Mouse (Mus musculus) lung, embryonic 14.5 days (tissue): Measurements from ENCODE around the gene Iffo2. TPM values are rescaled to one million over a fixed set of nuclear protein-coding genes. Genes with fewer than 3 reads are reported as not detected.

Experiments used
- ATAC-seq: fragments of 200-750 bp; cut with Nextera tagmentation; 2 replicates; pipeline ENCODE4 v1.8.0; 2017; ENCODE audit warnings: mild to moderate bottlenecking, moderate TSS enrichment, moderate library complexity; ENCODE audit not compliant: insufficient read depth
- DNase-seq: peaks from one replicate; pipeline ENCODE4 v3.0.0-alpha.2; 2015
- H3K27ac ChIP-seq: fragments of 300-500 bp; sonication (generic); 2 replicates; pipeline ENCODE4 v1.5.1; 2014; ENCODE audit warnings: low read depth, mild to moderate bottlenecking, moderate library complexity
- H3K27me3 ChIP-seq: fragments of 300-500 bp; sonication (generic); 2 replicates; pipeline ENCODE4 v1.6.1; 2014; ENCODE audit warnings: low read length, control low read depth; ENCODE audit not compliant: insufficient read depth
- H3K36me3 ChIP-seq: fragments of 300-500 bp; sonication (generic); 2 replicates; pipeline ENCODE4 v1.6.1; 2014; ENCODE audit warnings: control low read depth; ENCODE audit not compliant: insufficient read depth
- H3K4me1 ChIP-seq: fragments of 300-500 bp; sonication (generic); 2 replicates; pipeline ENCODE4 v1.6.1; 2014; ENCODE audit warnings: antibody characterized with exemption, control low read depth; ENCODE audit not compliant: insufficient read depth
- H3K4me2 ChIP-seq: fragments of 300-500 bp; sonication (generic); 2 replicates; pipeline ENCODE4 v1.6.1; 2014; ENCODE audit warnings: mild to moderate bottlenecking
- H3K4me3 ChIP-seq: fragments of 300-500 bp; sonication (generic); 2 replicates; pipeline ENCODE4 v1.5.1; 2014; ENCODE audit warnings: low read depth, low read length
- H3K9ac ChIP-seq: fragments of 300-500 bp; sonication (generic); 2 replicates; pipeline ENCODE4 v1.6.1; 2014
- H3K9me3 ChIP-seq: fragments of 300-500 bp; sonication (generic); 2 replicates; pipeline ENCODE4 v1.6.1; 2016; ENCODE audit warnings: low read depth, low read length, control low read depth
- CTCF ChIP-seq: IDR thresholded peaks from 2 replicates; pipeline ENCODE4 v1.5.1; 2016; ENCODE audit warnings: antibody characterized with exemption, low read depth
- WGBS: fragments of 180-500 bp; shearing (Covaris S2); extraction: QIAGEN DNeasy Blood & Tissue Kit; methylation state at CpG from one replicate; pipeline ENCODE4 v1.1.7; 2014; 5-methylcytosine and 5-hydroxymethylcytosine counted together
- polyA plus RNA-seq: library from polyadenylated mRNA; unstranded; fragments of >200 nt; fragmentation: Nextera tagmentation; extraction: Ambion mirVana; gene quantifications from 2 replicates; pipeline ENCODE4 v1.2.1, GENCODE M21; 2014

Gene Iffo2
- polyA plus RNA-seq, 1 experiment from 2014 or later = 7.7 TPM

DNA sequence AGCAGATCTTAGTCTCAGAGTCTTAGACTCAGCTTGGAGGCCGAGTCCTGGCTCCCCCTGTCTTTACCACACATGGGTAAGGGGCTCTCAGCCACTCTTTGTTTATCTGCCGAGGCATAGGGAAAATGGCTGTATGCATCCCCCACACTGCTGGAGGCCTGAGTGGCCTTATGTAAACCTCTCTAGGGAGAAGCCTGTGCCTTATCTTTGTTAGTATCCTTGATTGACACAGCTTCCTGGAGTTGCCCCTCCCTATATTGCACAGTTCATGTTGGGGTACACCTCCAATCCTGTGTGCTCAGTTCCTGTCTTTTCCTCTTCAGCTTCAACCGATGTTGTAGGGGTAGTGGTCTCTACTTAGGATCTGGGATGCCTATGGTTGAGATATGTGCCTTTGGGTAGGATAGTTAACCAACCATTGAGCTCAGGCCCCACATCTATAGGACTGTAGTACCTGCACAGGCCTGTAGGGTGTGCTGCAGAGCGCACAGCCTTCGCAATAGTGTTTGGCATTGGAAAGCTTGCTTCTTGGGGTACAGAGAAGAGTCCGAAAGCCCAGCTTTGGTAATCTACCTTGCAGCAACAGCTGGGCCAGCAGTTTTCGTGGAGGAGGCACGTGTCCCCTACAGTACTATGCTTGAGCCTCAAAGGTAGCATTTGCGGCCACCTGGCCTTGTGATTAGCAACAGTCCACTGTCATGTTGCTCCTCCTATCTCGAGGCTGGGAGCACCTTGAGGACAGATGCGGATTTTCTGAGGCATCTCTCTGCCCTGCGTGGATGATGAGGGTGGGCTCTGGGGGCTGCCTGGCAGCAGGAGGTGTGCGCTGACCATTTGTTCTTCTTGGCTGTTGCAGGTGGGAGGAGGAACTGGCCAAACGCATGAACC is 72.3 kb downstream of the Iffo2 start, which contains the start of gene Gm21969:
Gm21969 (plus strand) TSS at position 830 of the 888 bp plus-strand sequence.
- Histone ChIP-seq H3K36me3 (peaks cover 29% of the 10 kb centered on the region), H3K4me2 (peak within 1 kb of the TSS; percentile 4; the same call in 1 of the 2 replicates), H3K27me3 (no peaks in the 10 kb centered on the region), H3K4me1 (peaks cover 44% of the 10 kb centered on the region), H3K9ac (0 out of 2 replicates have a peak within 1 kb of the TSS, but pooled peaks have one; percentile 1), H3K27ac (peak within 1 kb of the TSS; percentile 85), H3K9me3 (no peaks in the 10 kb centered on the region), H3K4me3 (no peak within 1 kb of the TSS)
- 49% methylated on average over 14 of the region's 14 CpGs for WGBS
- ATAC-seq = no peak
- TF ChIP-seq CTCF = peak; percentile 94
- DNase-seq = peak; percentile 84

DNA sequence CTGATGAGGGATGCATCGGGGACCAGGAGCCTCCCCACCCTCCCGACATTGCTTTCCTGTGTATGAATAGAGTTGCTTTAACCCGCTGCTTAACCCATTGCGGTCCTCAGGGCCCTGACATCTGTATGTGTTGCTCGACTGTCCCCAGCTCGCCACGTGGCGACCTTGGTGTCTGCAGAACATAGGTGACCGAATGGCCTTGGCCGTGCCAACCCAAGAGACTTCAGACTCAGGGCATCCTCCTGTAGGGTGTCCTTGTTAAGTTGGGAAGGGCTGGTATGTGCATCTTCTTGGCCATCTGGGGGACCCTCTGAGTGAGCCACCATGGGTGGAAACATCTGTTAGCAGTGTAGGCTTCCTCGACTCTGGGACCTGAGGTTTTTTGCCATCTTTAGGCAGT is 74.9 kb downstream of the Iffo2 start:
- Histone ChIP-seq H3K4me1 (peaks cover 21% of the 10 kb centered on the region), H3K27me3 (no peaks in the 10 kb centered on the region), H3K9me3 (no peaks in the 10 kb centered on the region), H3K4me2 (no peak overlapping the region), H3K27ac (no peak overlapping the region), H3K4me3 (no peak overlapping the region), H3K9ac (no peak overlapping the region), H3K36me3 (peaks cover 51% of the 10 kb centered on the region)
- TF ChIP-seq CTCF = no peak
- 83% methylated on average over 11 of the region's 11 CpGs for WGBS
- ATAC-seq (no peak), DNase-seq (no peak)

DNA sequence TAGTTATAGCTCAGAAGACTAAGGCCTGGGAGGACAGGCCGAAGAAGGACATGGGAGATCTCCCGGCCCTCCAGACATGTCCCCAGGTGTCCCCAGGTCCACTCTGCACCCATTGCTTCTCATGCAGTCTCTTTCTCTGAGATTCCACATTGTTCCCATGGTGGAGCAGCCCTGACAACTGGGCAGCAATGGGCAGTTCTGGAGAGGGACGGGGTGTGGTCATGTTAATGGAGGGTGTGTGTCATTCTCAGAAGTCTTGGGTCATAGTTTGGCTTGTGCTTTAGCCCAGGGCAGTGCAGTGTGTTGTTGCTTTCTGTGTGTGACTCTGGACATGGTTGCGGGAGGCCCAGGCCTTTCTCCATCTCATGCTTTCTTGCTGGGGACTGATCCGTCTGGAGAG is 76.4 kb downstream of the Iffo2 start:
- no peak for TF ChIP-seq CTCF
- Histone ChIP-seq H3K4me2 (no peak overlapping the region), H3K27ac (no peak overlapping the region), H3K4me1 (peaks cover 13% of the 10 kb centered on the region), H3K27me3 (no peaks in the 10 kb centered on the region), H3K9me3 (no peaks in the 10 kb centered on the region), H3K36me3 (peaks cover 51% of the 10 kb centered on the region), H3K4me3 (no peak overlapping the region), H3K9ac (no peak overlapping the region)
- 92% methylated on average over 5 of the region's 5 CpGs for WGBS
- DNase-seq (no peak), ATAC-seq (no peak)

DNA sequence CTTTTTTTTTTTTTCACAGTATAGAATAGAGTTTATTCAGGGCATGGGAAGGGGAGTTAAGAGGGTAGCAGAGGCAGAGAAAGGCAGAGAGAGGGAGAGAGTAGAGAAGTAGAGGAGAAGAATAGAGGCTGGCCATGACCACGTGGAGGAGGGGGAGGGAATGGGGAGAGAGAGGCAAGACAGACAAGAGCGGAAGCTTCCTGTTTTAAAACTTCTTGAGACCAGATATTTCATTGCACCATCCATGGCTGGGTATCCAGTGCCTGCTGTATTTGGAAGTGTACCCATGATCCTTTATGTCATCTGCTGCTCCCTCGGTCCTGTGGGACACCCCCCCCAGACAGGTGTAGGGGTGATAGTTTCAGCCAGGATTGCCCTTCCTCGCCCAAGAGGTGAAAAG is 78.6 kb downstream of the Iffo2 start:
- 68% methylated on average over 4 of the region's 4 CpGs for WGBS
- no peaks in the 10 kb centered on the region for H3K9me3 ChIP-seq
- peaks cover 66% of the 10 kb centered on the region for H3K36me3 ChIP-seq
- no peak overlapping the region for H3K9ac ChIP-seq
- ATAC-seq (no peak), DNase-seq (no peak)
- no peak overlapping the region for H3K27ac ChIP-seq
- no peaks in the 10 kb centered on the region for H3K27me3 ChIP-seq
- no peaks in the 10 kb centered on the region for H3K4me1 ChIP-seq
- H3K4me2 ChIP-seq = no peak overlapping the region
- no peak for TF ChIP-seq CTCF
- no peak overlapping the region for H3K4me3 ChIP-seq

DNA sequence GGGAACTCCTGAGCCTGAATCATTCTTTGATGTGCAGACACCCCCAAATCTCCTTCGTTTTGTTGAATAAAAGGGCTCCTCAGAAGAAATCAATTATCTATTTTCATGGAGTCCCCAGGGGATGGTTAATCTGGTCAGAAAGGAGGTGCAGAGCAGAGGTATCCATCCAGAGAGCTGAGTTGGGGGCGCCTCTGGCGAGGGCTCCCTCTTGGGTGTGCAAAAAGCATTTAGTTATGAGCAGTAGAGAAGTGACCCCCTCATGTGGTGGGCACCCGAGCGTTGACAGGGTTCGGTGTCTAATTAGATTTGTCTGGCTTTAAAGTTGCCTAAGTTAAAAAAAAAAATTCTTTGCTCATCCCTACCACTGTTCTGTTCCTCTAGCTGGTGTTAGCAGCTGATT is 80.6 kb downstream of the Iffo2 start:
- Histone ChIP-seq H3K36me3 (peaks cover 70% of the 10 kb centered on the region), H3K9ac (no peak overlapping the region), H3K4me3 (no peak overlapping the region), H3K9me3 (no peaks in the 10 kb centered on the region), H3K4me2 (no peak overlapping the region), H3K4me1 (no peaks in the 10 kb centered on the region), H3K27ac (peak overlapping the region; percentile 39), H3K27me3 (no peaks in the 10 kb centered on the region)
- TF ChIP-seq CTCF = no peak
- 51% methylated on average over 6 of the region's 6 CpGs for WGBS
- DNase-seq = peak; percentile 11
- peak; percentile 13; the same call in 1 of the 2 replicates for ATAC-seq

DNA sequence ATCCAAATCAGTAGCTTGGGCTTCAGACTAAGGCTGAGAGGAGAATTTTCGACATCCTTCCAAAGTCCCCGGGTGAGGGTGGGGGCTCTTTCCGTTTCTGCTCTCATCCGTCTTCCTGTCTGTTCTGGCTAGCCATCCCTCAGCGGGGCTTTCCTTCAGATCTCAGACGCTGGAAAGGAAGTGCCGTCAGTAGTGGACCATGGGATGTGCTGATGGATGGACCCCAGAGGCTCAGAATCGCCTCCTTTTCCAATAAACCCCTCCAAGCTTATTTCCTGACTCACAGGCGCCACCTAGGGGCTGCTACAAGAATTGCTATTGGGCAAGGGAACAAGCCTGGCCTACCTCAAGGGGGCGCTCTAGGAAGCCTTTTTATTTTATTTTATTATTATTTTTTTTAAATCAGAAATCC is 81.2 kb downstream of the Iffo2 start:
- Histone ChIP-seq H3K27me3 (no peaks in the 10 kb centered on the region), H3K9me3 (no peaks in the 10 kb centered on the region), H3K4me2 (peak overlapping the region; percentile 47), H3K4me1 (no peaks in the 10 kb centered on the region), H3K36me3 (peaks cover 70% of the 10 kb centered on the region), H3K4me3 (no peak overlapping the region), H3K9ac (no peak overlapping the region), H3K27ac (no peak overlapping the region)
- peak; percentile 95 for DNase-seq
- WGBS = 5% methylated on average over 10 of the region's 10 CpGs
- TF ChIP-seq CTCF = peak; percentile 99
- ATAC-seq = peak; percentile 86

DNA sequence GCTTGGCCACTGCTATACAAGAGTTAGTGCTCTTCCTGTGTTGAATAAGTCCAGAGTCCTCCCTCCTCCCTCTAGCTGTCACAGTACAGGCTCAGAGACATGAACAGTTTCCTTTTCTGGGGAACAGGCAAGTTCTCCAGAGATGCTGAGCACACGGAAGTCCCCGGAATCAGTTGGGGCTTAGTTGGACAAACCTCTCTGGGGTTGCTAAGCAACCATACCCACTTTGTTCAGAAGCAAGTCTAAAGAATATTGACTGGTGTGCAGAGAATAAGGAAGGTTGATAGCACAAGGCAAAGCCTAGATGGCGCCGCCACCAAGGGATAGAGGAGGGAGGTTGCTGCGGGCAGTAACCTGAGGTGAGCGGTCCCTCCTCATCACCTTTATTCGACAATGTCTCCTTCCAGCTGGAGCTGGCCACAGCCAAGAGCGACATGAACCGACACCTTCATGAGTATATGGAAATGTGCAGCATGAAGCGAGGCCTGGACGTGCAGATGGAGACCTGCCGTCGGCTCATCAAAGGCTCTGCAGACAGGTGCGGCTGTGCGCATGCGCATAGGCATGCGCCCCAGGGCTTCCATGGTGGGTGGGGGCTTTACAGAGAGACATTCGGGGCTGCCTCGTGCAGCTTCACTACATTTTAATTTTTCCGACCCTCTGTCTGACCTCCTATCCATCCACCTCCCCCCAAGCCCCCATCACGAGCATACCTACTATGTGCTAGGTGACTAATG is 84.3 kb downstream of the Iffo2 start:
- Histone ChIP-seq H3K9ac (no peak overlapping the region), H3K4me3 (no peak overlapping the region), H3K4me2 (no peak overlapping the region), H3K27me3 (no peaks in the 10 kb centered on the region), H3K36me3 (peaks cover 47% of the 10 kb centered on the region), H3K27ac (no peak overlapping the region), H3K9me3 (no peaks in the 10 kb centered on the region), H3K4me1 (no peaks in the 10 kb centered on the region)
- ATAC-seq (no peak), DNase-seq (no peak)
- no peak for TF ChIP-seq CTCF
- 88% methylated on average over 21 of the region's 21 CpGs for WGBS
